Mouse (Mus musculus): ENCODE measurements around the gene Olfml3.

The Olfml3 gene

GRCm38 (mm10) chr3:103705426-103705825, 32.4 kb downstream of the Olfml3 start:
- no peak for DNase-seq (ENCODE audit: low spot score)

- no peak for DNase-seq (ENCODE audit: low spot score)
Measured at GRCm38 (mm10) chr3:103704661-103705060, 33.1 kb downstream of the Olfml3 start.

GRCm38 (mm10) chr3:103696388-103696925, 41.3 kb downstream of the Olfml3 start:
- no peak for DNase-seq (ENCODE audit: low spot score)

- no peak for DNase-seq (ENCODE audit: low spot score)
Measured at GRCm38 (mm10) chr3:103695556-103695955, 42.2 kb downstream of the Olfml3 start.

GRCm38 (mm10) chr3:103690506-103690905, 47.3 kb downstream of the Olfml3 start:
- DNase-seq (ENCODE audit: low spot score), result no peak

- DNase-seq (ENCODE audit: low spot score), result no peak
Measured at GRCm38 (mm10) chr3:103689043-103689442, 48.8 kb downstream of the Olfml3 start.

GRCm38 (mm10) chr3:103683966-103684319, 53.9 kb downstream of the Olfml3 start:
- no peak for DNase-seq (ENCODE audit: low spot score)

GRCm38 (mm10) chr3:103683234-103683965, 54.4 kb downstream of the Olfml3 start:
- DNase-seq (ENCODE audit: low spot score), result no peak

GRCm38 (mm10) chr3:103682473-103682872, 55.3 kb downstream of the Olfml3 start:
- DNase-seq (ENCODE audit: low spot score), result no peak

GRCm38 (mm10) chr3:103678811-103679210, 59.0 kb downstream of the Olfml3 start:
- DNase-seq (ENCODE audit: low spot score), result no peak

GRCm38 (mm10) chr3:103672716-103673115, 65.1 kb downstream of the Olfml3 start:
- DNase-seq (ENCODE audit: low spot score), result peak; percentile 9

All from yolk sac, embryonic 10.5 days (tissue).